Comparison of ENCODE assay signal across 7 mouse cellular contexts in the genomic region with DNA sequence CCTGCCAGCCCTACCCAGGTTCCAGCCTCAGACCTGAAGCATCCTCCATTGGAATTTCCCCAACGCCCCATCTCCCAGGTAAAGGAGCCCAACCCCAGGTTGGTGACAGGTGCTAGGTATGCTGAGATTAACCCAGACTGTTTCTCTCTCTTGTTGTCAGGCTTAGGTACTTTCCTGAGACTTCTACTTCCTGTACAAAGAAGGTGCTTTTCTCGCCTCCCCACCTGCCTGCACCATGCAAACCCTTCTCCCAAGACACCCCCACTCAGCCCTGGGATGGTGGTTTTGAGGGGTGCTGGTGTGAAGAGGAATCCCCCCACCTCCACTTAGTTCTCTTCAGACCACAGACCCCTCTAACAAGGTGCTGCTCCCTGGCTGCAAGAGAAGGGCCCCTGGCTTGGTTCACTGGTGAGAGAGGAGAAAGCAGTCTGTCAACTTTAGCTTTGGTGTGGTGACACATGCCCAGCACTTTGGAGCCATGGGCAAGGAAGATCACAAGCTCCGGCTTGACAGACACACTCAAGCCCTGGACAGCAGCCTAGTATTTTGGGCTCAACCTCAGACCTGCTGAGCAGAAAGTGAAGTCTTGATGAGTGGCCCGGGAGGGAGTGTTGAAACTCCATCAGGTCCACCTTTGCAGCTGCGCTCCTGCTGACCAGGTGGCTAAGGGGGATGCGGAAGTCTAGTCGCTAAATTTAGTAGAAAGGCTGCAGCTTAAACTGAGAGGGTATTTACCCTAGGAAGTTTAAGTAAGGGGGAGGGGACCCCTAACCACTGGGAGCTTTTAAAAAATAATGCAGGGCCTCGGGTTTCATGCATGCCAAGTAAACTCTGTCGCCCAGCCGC. TPM values are rescaled to one million over a fixed set of nuclear protein-coding genes. Genes with fewer than 3 reads are reported as not detected.
DNase-seq lines count a peak whose midpoint lies in the region; ATAC-seq and TF ChIP-seq lines count a peak whose summit lies in the region.

No protein-coding gene starts in this region.

- H3K9me3 ChIP-seq in heart, embryonic 11.5 days (replicated peaks; ENCODE audit: control insufficient read depth, low read length), result no peaks in the 10 kb centered on the region
- no peaks in the 10 kb centered on the region for H3K9me3 ChIP-seq in liver, embryonic 15.5 days (replicated peaks)

- peak; percentile 46; the same call in 1 of the 2 replicates for TF ChIP-seq CTCF in thymus, adult 2 months (IDR thresholded peaks at IDR 0.05; ENCODE audit: borderline replicate concordance, control insufficient read depth, extremely low read depth, insufficient read depth, low read length, poor library complexity)

- peaks cover 8% of the 10 kb centered on the region for H3K36me3 ChIP-seq in heart, embryonic 11.5 days (ENCODE audit: control insufficient read depth, insufficient read depth, low read length)
- peaks cover 36% of the 10 kb centered on the region for H3K36me3 ChIP-seq in liver, embryonic 15.5 days (replicated peaks)
- no peaks in the 10 kb centered on the region for H3K36me3 ChIP-seq in thymus, adult 2 months (ENCODE audit: control insufficient read depth, insufficient read depth, low read length)

- peak; percentile 55 to 64 for DNase-seq in spleen, adult 18-20 months
- DNase-seq in spleen, adult 12 weeks (ENCODE audit: low spot score), result no peak
- peak; percentile 75 for DNase-seq in thymus, adult 2 months
- DNase-seq in frontal cortex, adult 2 months (ENCODE audit: extremely low spot score in 1 of 2, low spot score in 1 of 2), result no peak
- DNase-seq in cerebellum, postnatal 4 days (ENCODE audit: low spot score in 2 of 2), result no peak

- H3K4me3 ChIP-seq in heart, embryonic 11.5 days (ENCODE audit: low read depth, low read length), result peak overlapping the region; percentile 17; the same call in 1 of the 2 replicates
- peak overlapping the region; percentile 49 for H3K4me3 ChIP-seq in liver, embryonic 15.5 days (replicated peaks)
- peak overlapping the region; percentile 50 for H3K4me3 ChIP-seq in thymus, adult 2 months (ENCODE audit: control insufficient read depth, insufficient read depth, low read length)

- H3K27ac ChIP-seq in heart, embryonic 11.5 days (ENCODE audit: low read depth, low read length), result peak overlapping the region; percentile 94
- peak overlapping the region; percentile 98 for H3K27ac ChIP-seq in liver, embryonic 15.5 days (replicated peaks)
- H3K27ac ChIP-seq in thymus, adult 2 months (ENCODE audit: control insufficient read depth, insufficient read depth, low read length), result peak overlapping the region; percentile 99

- H3K27me3 ChIP-seq in heart, embryonic 11.5 days (ENCODE audit: control insufficient read depth, insufficient read depth, low read length), result no peaks in the 10 kb centered on the region
- no peaks in the 10 kb centered on the region for H3K27me3 ChIP-seq in liver, embryonic 15.5 days
- no peaks in the 10 kb centered on the region for H3K27me3 ChIP-seq in thymus, adult 2 months (ENCODE audit: control insufficient read depth, insufficient read depth, low read length)

- H3K4me1 ChIP-seq in heart, embryonic 11.5 days (ENCODE audit: control insufficient read depth, insufficient read depth, low read length), result peaks cover 66% of the 10 kb centered on the region
- H3K4me1 ChIP-seq in liver, embryonic 15.5 days (replicated peaks), result peaks cover 87% of the 10 kb centered on the region
- H3K4me1 ChIP-seq in thymus, adult 2 months (replicated peaks; ENCODE audit: control insufficient read depth, insufficient read depth, low read length), result peaks cover 75% of the 10 kb centered on the region

- TF ChIP-seq POLR2A in thymus, adult 2 months (IDR thresholded peaks at IDR 0.05; ENCODE audit: control insufficient read depth, extremely low read depth, insufficient read depth, low read length, poor library complexity), result no peak

- peak overlapping the region; percentile 58 for H3K9ac ChIP-seq in heart, embryonic 11.5 days (ENCODE audit: low read depth, low read length)
- peak overlapping the region; percentile 68 for H3K9ac ChIP-seq in liver, embryonic 15.5 days

- ATAC-seq in heart, embryonic 11.5 days (replicated peaks; ENCODE audit: insufficient number of reproducible peaks, low FRiP score, low TSS enrichment), result no peak
- no peak for ATAC-seq in liver, embryonic 15.5 days (ENCODE audit: insufficient read depth)

- WGBS in heart, embryonic 11.5 days (ENCODE audit: insufficient replicate concordance), result 34% methylated on average over 10 of the region's 10 CpGs
- 47% methylated on average over 10 of the region's 10 CpGs for WGBS in liver, embryonic 15.5 days (ENCODE audit: insufficient replicate concordance)
- WGBS in thymus, adult 2 months, result 6% methylated on average over 10 of the region's 10 CpGs

- H3K4me2 ChIP-seq in heart, embryonic 11.5 days, result peak overlapping the region; percentile 64
- peak overlapping the region; percentile 75 for H3K4me2 ChIP-seq in liver, embryonic 15.5 days

RNA-seq across cellular contexts. Expression of a gene that starts 14.5 kb away (rescaled TPM):
- polyA plus RNA-seq in heart, embryonic 11.5 days (2014; fragmentation: Nextera tagmentation; extraction: Ambion mirVana), result 46.3 and 49.8 TPM in 2 replicates
- polyA plus RNA-seq in liver, embryonic 15.5 days (2015; fragmentation: Nextera tagmentation; extraction: Ambion mirVana), result 34.8 and 39.0 TPM in 2 replicates
- polyA plus RNA-seq in thymus, adult 2 months (2012; rRNA removed), result 145 and 198 TPM in 2 replicates
- 43.3 and 47.0 TPM in 2 replicates for polyA plus RNA-seq in frontal cortex, adult 2 months (2012; rRNA removed)

RNA-seq across cellular contexts. Expression of a gene that starts 14.6 kb away (rescaled TPM):
- polyA plus RNA-seq in heart, embryonic 11.5 days (2014; fragmentation: Nextera tagmentation; extraction: Ambion mirVana), result 3.5 and 5.1 TPM in 2 replicates
- polyA plus RNA-seq in liver, embryonic 15.5 days (2015; fragmentation: Nextera tagmentation; extraction: Ambion mirVana), result 0.79 and 1.0 TPM in 2 replicates
- 3.1 and 4.1 TPM in 2 replicates for polyA plus RNA-seq in thymus, adult 2 months (2012; rRNA removed)
- 3.5 and 4.1 TPM in 2 replicates for polyA plus RNA-seq in frontal cortex, adult 2 months (2012; rRNA removed)

RNA-seq across cellular contexts. Expression of a gene that starts 48.3 kb away (rescaled TPM):
- polyA plus RNA-seq in heart, embryonic 11.5 days (2014; fragmentation: Nextera tagmentation; extraction: Ambion mirVana), result 52.7 and 55.4 TPM in 2 replicates
- 32.7 and 35.9 TPM in 2 replicates for polyA plus RNA-seq in liver, embryonic 15.5 days (2015; fragmentation: Nextera tagmentation; extraction: Ambion mirVana)
- polyA plus RNA-seq in thymus, adult 2 months (2012; rRNA removed), result 17.1 and 18.3 TPM in 2 replicates
- 154 and 164 TPM in 2 replicates for polyA plus RNA-seq in frontal cortex, adult 2 months (2012; rRNA removed)

Comparison
In these comparisons a context has a peak if more than half of its experiments do, and no peak if none do; other contexts are left out.
1. DNase-seq: peak in spleen, adult 18-20 months (2 of 2) and thymus, adult 2 months (single experiment); none in spleen, adult 12 weeks (single experiment), frontal cortex, adult 2 months (0 of 2) and cerebellum, postnatal 4 days (0 of 2).
2. Peak in every context shown above with its lines, with median percentiles within 50 percentile points of each other: H3K27ac ChIP-seq and H3K4me3 ChIP-seq.